Mouse (Mus musculus): ENCODE results near the gene Prdm11.

GRCm38 (mm10) chr2:92949518-92949917, 96.4 kb downstream of the Prdm11 start:
- TF ChIP-seq CTCF (IDR thresholded peaks at IDR 0.05; ENCODE audit: low read depth) (no peak), EP300 (IDR thresholded peaks at IDR 0.05; ENCODE audit: low read depth) (no peak)

Measured in liver, postnatal 0 days (tissue).